Mouse (Mus musculus) heart, embryonic 14.5 days (tissue): Measurements from ENCODE around the gene Prickle2. TPM values are rescaled to one million over a fixed set of nuclear protein-coding genes. Genes with fewer than 3 reads are reported as not detected.

ENCODE experiments used
- ATAC-seq: fragments of 200-750 bp; cut with Nextera tagmentation; 2 replicates; pipeline ENCODE4 v1.8.0; 2017; ENCODE audit warnings: low read depth, moderate TSS enrichment; ENCODE audit not compliant: insufficient number of reproducible peaks, insufficient read depth, low FRiP score
- H3K27ac ChIP-seq, 2 experiments: fragments of 200-500 bp in 1 of 2; fragments of 300-500 bp in 1 of 2; sonication (generic) in 1 of 2; replicated peaks in 1 of 2; 2 replicates each; pipeline ENCODE4 v1.5.1; 2012 to 2014; ENCODE audit warnings: low read depth in 2 of 2, low read length in 2 of 2, control low read depth in 1 of 2, mild to moderate bottlenecking in 1 of 2, mixed read lengths in 1 of 2; ENCODE audit not compliant: control insufficient read depth in 1 of 2, insufficient read depth in 1 of 2
- H3K27me3 ChIP-seq: fragments of 300-500 bp; sonication (generic); 2 replicates; pipeline ENCODE4 v1.6.1; 2014; ENCODE audit warnings: mild to moderate bottlenecking, low read length, control low read depth; ENCODE audit not compliant: control insufficient read depth, insufficient read depth
- H3K36me3 ChIP-seq: fragments of 300-500 bp; sonication (generic); 2 replicates; pipeline ENCODE4 v1.6.1; 2014; ENCODE audit warnings: mild to moderate bottlenecking, control low read depth, low read length, mixed read lengths; ENCODE audit not compliant: control insufficient read depth, insufficient read depth
- H3K4me1 ChIP-seq, 2 experiments: fragments of 200-500 bp in 1 of 2; fragments of 300-500 bp in 1 of 2; sonication (generic) in 1 of 2; 2 replicates each; pipeline ENCODE4 v1.6.1; 2012 to 2014; ENCODE audit warnings: low read length in 2 of 2, control low read depth in 1 of 2, mixed read lengths in 1 of 2; ENCODE audit not compliant: control insufficient read depth in 2 of 2, insufficient read depth in 2 of 2
- H3K4me2 ChIP-seq: fragments of 300-500 bp; sonication (generic); 2 replicates; pipeline ENCODE4 v1.6.1; 2014; ENCODE audit warnings: mild to moderate bottlenecking, low read length
- H3K4me3 ChIP-seq, 2 experiments: fragments of 200-500 bp in 1 of 2; fragments of 300-500 bp in 1 of 2; sonication (generic) in 1 of 2; 2 replicates each; pipeline ENCODE4 v1.5.1; 2012 to 2014; ENCODE audit warnings: low read length in 2 of 2, mild to moderate bottlenecking in 2 of 2, control low read depth in 1 of 2, low read depth in 1 of 2, moderate library complexity in 1 of 2; ENCODE audit not compliant: control insufficient read depth in 1 of 2, insufficient read depth in 1 of 2
- H3K9ac ChIP-seq: fragments of 300-500 bp; sonication (generic); 2 replicates; pipeline ENCODE4 v1.6.1; 2014; ENCODE audit warnings: mild to moderate bottlenecking, low read length
- H3K9me3 ChIP-seq: fragments of 300-500 bp; sonication (generic); 2 replicates; pipeline ENCODE4 v1.6.1; 2016; ENCODE audit warnings: low read length, control low read depth; ENCODE audit not compliant: control insufficient read depth
- WGBS: fragments of 180-500 bp; shearing (Covaris S2); extraction: QIAGEN DNeasy Blood & Tissue Kit; methylation state at CpG from one replicate; pipeline ENCODE4 v1.1.7; 2014; 5-methylcytosine and 5-hydroxymethylcytosine counted together
- polyA plus RNA-seq: library from polyadenylated mRNA; unstranded; fragments of >200 nt; fragmentation: Nextera tagmentation; extraction: Ambion mirVana; gene quantifications from 2 replicates; pipeline ENCODE4 v1.2.1, GENCODE M21; 2014

The Prickle2 gene
- polyA plus RNA-seq, 1 experiment from 2014 or later: 5.8 TPM

DNA sequence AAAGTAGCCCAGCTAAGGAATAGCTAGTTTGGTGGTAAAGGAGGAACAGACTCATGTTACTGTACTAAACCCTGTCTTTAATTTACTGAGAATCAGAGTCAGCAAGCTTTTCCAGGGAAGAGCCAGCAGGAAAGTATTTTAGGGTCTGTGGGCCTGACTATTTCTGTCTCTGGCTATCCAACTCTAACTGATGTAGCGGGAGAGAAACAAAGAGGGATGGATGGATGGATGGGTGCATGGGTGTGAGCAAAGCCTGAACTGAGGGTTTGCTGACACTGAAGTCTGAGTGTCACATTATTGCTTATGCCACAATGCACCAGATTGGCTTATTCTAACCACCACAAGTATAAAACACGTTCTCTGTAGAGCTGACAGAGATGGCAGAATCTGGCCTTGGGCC lies 88.8 kb downstream of the Prickle2 start:
- ATAC-seq: no peak
- Histone ChIP-seq H3K36me3 (no peaks in the 10 kb centered on the region), H3K27ac (no peak overlapping the region), H3K4me1 (no peaks in the 10 kb centered on the region), H3K9ac (no peak overlapping the region), H3K9me3 (peaks cover 3% of the 10 kb centered on the region; the same call in 1 of the 2 replicates), H3K4me2 (no peak overlapping the region), H3K27me3 (no peaks in the 10 kb centered on the region), H3K4me3 (no peak overlapping the region)
- 64% methylated on average over 2 of the region's 2 CpGs for WGBS

GRCm38 (mm10) chr6:92614771-92615170 lies 91.2 kb downstream of the Prickle2 start:
- H3K4me3 ChIP-seq: no peak overlapping the region
- H3K27ac ChIP-seq: no peak overlapping the region
- no peak for ATAC-seq
- peaks cover 3% of the 10 kb centered on the region; the same call in 1 of the 2 replicates for H3K9me3 ChIP-seq
- WGBS: 78% methylated on average over 3 of the region's 3 CpGs
- H3K4me1 ChIP-seq: no peaks in the 10 kb centered on the region; a peak in 1 of 4 replicates
- no peaks in the 10 kb centered on the region for H3K36me3 ChIP-seq
- no peaks in the 10 kb centered on the region for H3K27me3 ChIP-seq
- no peak overlapping the region for H3K4me2 ChIP-seq
- H3K9ac ChIP-seq: no peak overlapping the region

- Histone ChIP-seq H3K4me2 (no peak overlapping the region), H3K4me1 (peaks cover 10 to 18% of the 10 kb centered on the region in 2 experiments), H3K36me3 (no peaks in the 10 kb centered on the region), H3K9me3 (no peaks in the 10 kb centered on the region), H3K27me3 (no peaks in the 10 kb centered on the region), H3K4me3 (no peak overlapping the region), H3K27ac (no peak overlapping the region), H3K9ac (no peak overlapping the region)
- ATAC-seq: no peak
- 64% methylated on average over 2 of the region's 2 CpGs for WGBS
Observed at GRCm38 (mm10) chr6:92612151-92612769, 93.7 kb downstream of the Prickle2 start.

GRCm38 (mm10) chr6:92609682-92610235 lies 96.2 kb downstream of the Prickle2 start:
- Histone ChIP-seq H3K4me3 (no peak overlapping the region), H3K36me3 (no peaks in the 10 kb centered on the region), H3K27me3 (no peaks in the 10 kb centered on the region), H3K9me3 (no peaks in the 10 kb centered on the region), H3K4me2 (peak overlapping the region; percentile 7; the same call in 1 of the 2 replicates), H3K4me1 (peaks cover 13 to 22% of the 10 kb centered on the region in 2 experiments), H3K9ac (no peak overlapping the region; the same call in 1 of the 2 replicates), H3K27ac (peak overlapping the region; percentile 73 to 81)
- WGBS: 24% methylated on average over 9 of the region's 9 CpGs
- no peak for ATAC-seq

- Histone ChIP-seq H3K36me3 (no peaks in the 10 kb centered on the region), H3K4me1 (peaks cover 13 to 22% of the 10 kb centered on the region in 2 experiments), H3K4me2 (peak overlapping the region; percentile 7; the same call in 1 of the 2 replicates), H3K9me3 (no peaks in the 10 kb centered on the region), H3K9ac (no peak overlapping the region; the same call in 1 of the 2 replicates), H3K27me3 (no peaks in the 10 kb centered on the region), H3K4me3 (no peak overlapping the region), H3K27ac (peak overlapping the region; percentile 73 to 81)
- 30% methylated on average over 3 of the region's 3 CpGs for WGBS
- ATAC-seq: no peak; the same call in 1 of the 2 replicates
Observed at GRCm38 (mm10) chr6:92609078-92609477, 96.9 kb downstream of the Prickle2 start.

- Histone ChIP-seq H3K9me3 (no peaks in the 10 kb centered on the region), H3K27ac (no peak overlapping the region), H3K36me3 (no peaks in the 10 kb centered on the region), H3K9ac (no peak overlapping the region), H3K4me3 (no peak overlapping the region), H3K27me3 (no peaks in the 10 kb centered on the region), H3K4me1 (peaks cover 13 to 22% of the 10 kb centered on the region in 2 experiments), H3K4me2 (no peak overlapping the region)
- WGBS: 40% methylated on average over 2 of the region's 2 CpGs
- ATAC-seq: no peak
Observed at GRCm38 (mm10) chr6:92605156-92605555, 100.8 kb downstream of the Prickle2 start.

- no peak overlapping the region for H3K9ac ChIP-seq
- H3K4me3 ChIP-seq: no peak overlapping the region
- no peaks in the 10 kb centered on the region for H3K4me1 ChIP-seq
- no peak for ATAC-seq
- H3K4me2 ChIP-seq: no peak overlapping the region
- no peak overlapping the region for H3K27ac ChIP-seq
- no peaks in the 10 kb centered on the region for H3K27me3 ChIP-seq
- no peaks in the 10 kb centered on the region for H3K36me3 ChIP-seq
- WGBS: 81% methylated on average over 3 of the region's 3 CpGs
- no peaks in the 10 kb centered on the region for H3K9me3 ChIP-seq
Observed at GRCm38 (mm10) chr6:92596340-92596739, 109.6 kb downstream of the Prickle2 start.
